Mouse (Mus musculus) C2C12 (cell line): ENCODE results near the gene Kank4. TPM values are rescaled to one million over a fixed set of nuclear protein-coding genes. Genes with fewer than 3 reads are reported as not detected.

ENCODE experiments used
- H3K27me3 ChIP-seq: one replicate; pipeline ENCODE4 v1.6.1; 2011; ENCODE audit not compliant: control insufficient read depth, insufficient read depth, insufficient read length
- H3K36me3 ChIP-seq: one replicate; pipeline ENCODE4 v1.6.1; 2011; ENCODE audit not compliant: control insufficient read depth, insufficient read depth
- H3K4me3 ChIP-seq: one replicate; pipeline ENCODE4 v1.5.1; 2011; ENCODE audit warnings: mild to moderate bottlenecking, control low read depth; ENCODE audit not compliant: poor library complexity, insufficient read depth, severe bottlenecking
- H3K79me2 ChIP-seq: one replicate; pipeline ENCODE4 v1.6.1; 2011; ENCODE audit not compliant: control insufficient read depth, insufficient read depth
- H3K79me3 ChIP-seq: one replicate; pipeline ENCODE4 v1.6.1; 2011; ENCODE audit warnings: low read depth, control low read depth
- H3ac ChIP-seq: one replicate; pipeline ENCODE3; 2011; ENCODE audit warnings: low read depth; ENCODE audit not compliant: control insufficient read depth, insufficient read length
- CEBPB ChIP-seq: IDR thresholded peaks from one replicate; pipeline ENCODE4 v1.6.1; 2011; ENCODE audit warnings: low read depth, mild to moderate bottlenecking, control low read depth, moderate library complexity
- CTCF ChIP-seq: IDR thresholded peaks from one replicate; pipeline ENCODE4 v1.5.1; 2011; ENCODE audit not compliant: control insufficient read depth, insufficient read depth, insufficient read length
- FOSL1 ChIP-seq: IDR thresholded peaks from one replicate; pipeline ENCODE4 v1.8.0; 2011; ENCODE audit warnings: mild to moderate bottlenecking, low read length; ENCODE audit not compliant: poor library complexity, insufficient read depth, severe bottlenecking
- MAX ChIP-seq: IDR thresholded peaks from one replicate; pipeline ENCODE4 v1.6.1; 2011; ENCODE audit warnings: mild to moderate bottlenecking, control low read depth
- MYOD1 ChIP-seq: IDR thresholded peaks from one replicate; pipeline ENCODE4 v1.6.1; 2011; ENCODE audit warnings: low read depth; ENCODE audit not compliant: control insufficient read depth, insufficient read length
- MYOG ChIP-seq: IDR thresholded peaks from one replicate; pipeline ENCODE4 v1.6.1; 2011; ENCODE audit not compliant: control insufficient read depth, insufficient read length; ENCODE audit errors: extremely low read depth
- USF1 ChIP-seq: IDR thresholded peaks from one replicate; pipeline ENCODE4 v1.6.1; 2011; ENCODE audit warnings: low read depth, mild to moderate bottlenecking, control low read depth, moderate library complexity
- polyA plus RNA-seq: library from polyadenylated mRNA; unstranded; fragments of >200 nt; fragmentation: generic; extraction: Trizol; gene quantifications from one replicate; pipeline ENCODE4 v1.2.1, GENCODE M21; 2012; ENCODE audit warnings: missing spikeins

The Kank4 gene
- polyA plus RNA-seq, 1 experiment, result not detected

GRCm38 (mm10) chr4:98793486-98793885 is 23.9 kb downstream of the Kank4 start:
- Histone ChIP-seq H3K79me2 (no peaks in the 10 kb centered on the region), H3K27me3 (no peaks in the 10 kb centered on the region), H3K79me3 (no peaks in the 10 kb centered on the region), H3ac (no peak overlapping the region), H3K36me3 (no peaks in the 10 kb centered on the region), H3K4me3 (no peak overlapping the region)
- no peak for TF ChIP-seq CTCF
- TF ChIP-seq MYOG, result no peak
- no peak for TF ChIP-seq MAX

- Histone ChIP-seq H3K79me2 (no peaks in the 10 kb centered on the region), H3K27me3 (no peaks in the 10 kb centered on the region), H3K79me3 (no peaks in the 10 kb centered on the region), H3K4me3 (no peak overlapping the region), H3ac (no peak overlapping the region), H3K36me3 (no peaks in the 10 kb centered on the region)
- TF ChIP-seq MYOD1, result no peak
- TF ChIP-seq USF1, result no peak
- TF ChIP-seq FOSL1, result no peak
- no peak for TF ChIP-seq MYOG
- TF ChIP-seq CEBPB, result no peak
- TF ChIP-seq CTCF, result no peak
- TF ChIP-seq MAX, result no peak
Measured at GRCm38 (mm10) chr4:98790721-98791120, 26.6 kb downstream of the Kank4 start.

- H3K79me3 ChIP-seq, result no peaks in the 10 kb centered on the region
- no peak overlapping the region for H3ac ChIP-seq
- no peaks in the 10 kb centered on the region for H3K36me3 ChIP-seq
- H3K27me3 ChIP-seq, result no peaks in the 10 kb centered on the region
- no peaks in the 10 kb centered on the region for H3K79me2 ChIP-seq
- no peak overlapping the region for H3K4me3 ChIP-seq
- TF ChIP-seq MYOD1, result no peak
- no peak for TF ChIP-seq USF1
- TF ChIP-seq MAX, result no peak
- no peak for TF ChIP-seq CTCF
- no peak for TF ChIP-seq FOSL1
- no peak for TF ChIP-seq MYOG
- TF ChIP-seq CEBPB, result no peak
Measured at GRCm38 (mm10) chr4:98789861-98790311, 27.5 kb downstream of the Kank4 start.

GRCm38 (mm10) chr4:98789133-98789765 is 28.1 kb downstream of the Kank4 start:
- Histone ChIP-seq H3K36me3 (no peaks in the 10 kb centered on the region), H3K79me2 (no peaks in the 10 kb centered on the region), H3ac (no peak overlapping the region), H3K79me3 (no peaks in the 10 kb centered on the region), H3K4me3 (no peak overlapping the region), H3K27me3 (no peaks in the 10 kb centered on the region)
- TF ChIP-seq CTCF, result no peak
- no peak for TF ChIP-seq CEBPB
- no peak for TF ChIP-seq MYOG
- TF ChIP-seq FOSL1, result no peak
- TF ChIP-seq USF1, result no peak
- no peak for TF ChIP-seq MAX
- no peak for TF ChIP-seq MYOD1

GRCm38 (mm10) chr4:98786281-98786680 is 31.1 kb downstream of the Kank4 start:
- Histone ChIP-seq H3K4me3 (no peak overlapping the region), H3K36me3 (no peaks in the 10 kb centered on the region), H3K79me3 (no peaks in the 10 kb centered on the region), H3K79me2 (no peaks in the 10 kb centered on the region), H3ac (no peak overlapping the region), H3K27me3 (no peaks in the 10 kb centered on the region)
- TF ChIP-seq FOSL1 (no peak), MAX (no peak), USF1 (no peak), MYOD1 (no peak), CEBPB (no peak), CTCF (no peak), MYOG (no peak)

GRCm38 (mm10) chr4:98785851-98786250 is 31.5 kb downstream of the Kank4 start:
- H3K27me3 ChIP-seq, result no peaks in the 10 kb centered on the region
- TF ChIP-seq MYOG, result no peak
- no peak for TF ChIP-seq MYOD1
- no peak for TF ChIP-seq CEBPB
- no peak for TF ChIP-seq MAX
- TF ChIP-seq FOSL1, result no peak
- H3K79me2 ChIP-seq, result no peaks in the 10 kb centered on the region
- no peak overlapping the region for H3K4me3 ChIP-seq
- no peak overlapping the region for H3ac ChIP-seq
- no peaks in the 10 kb centered on the region for H3K36me3 ChIP-seq
- no peaks in the 10 kb centered on the region for H3K79me3 ChIP-seq
